Mouse (Mus musculus): ENCODE data around the gene Chrm4.

- no peak for TF ChIP-seq CTCF (IDR thresholded peaks at IDR 0.05; ENCODE audit: insufficient read depth, low read length)
- TF ChIP-seq POLR2A (IDR thresholded peaks at IDR 0.05; ENCODE audit: borderline replicate concordance, extremely low read depth, low read depth, low read length), result no peak
These were observed 26.6 kb upstream of the Chrm4 start for GRCm38 (mm10) chr2:91900431-91900830.
